Mouse (Mus musculus): Measurements from ENCODE around the gene Ccdc163. TPM values are rescaled to one million over a fixed set of nuclear protein-coding genes. Genes with fewer than 3 reads are reported as not detected.

The Ccdc163 gene
- polyA plus RNA-seq, 1 experiment from 2014 or later, result 34.1 TPM

DNA sequence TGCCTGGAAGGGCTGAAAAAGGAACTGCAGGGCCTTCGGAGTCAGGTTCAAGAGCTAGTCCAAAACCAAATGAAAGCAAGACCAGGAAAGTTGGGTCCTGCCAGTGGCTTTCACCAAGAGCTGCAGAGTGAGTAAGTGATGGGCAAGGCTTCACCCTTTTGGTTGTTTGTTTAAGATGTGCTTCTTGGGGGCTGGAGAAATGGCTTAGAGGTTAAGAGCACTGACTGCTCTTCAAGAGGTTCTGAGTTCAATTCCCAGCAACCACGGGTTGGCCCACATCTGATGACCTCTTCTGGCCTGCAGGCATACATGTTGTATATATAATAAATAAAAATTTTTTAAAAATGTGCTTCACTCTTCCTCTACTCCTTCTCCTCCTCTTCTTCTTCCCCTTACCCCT lies 1.8 kb downstream of the Ccdc163 start:
- Histone ChIP-seq H3K4me1 (replicated peaks; ENCODE audit: control insufficient read depth, insufficient read depth, low read length) (peaks cover 2% of the 10 kb centered on the region; the same call in 1 of the 2 replicates), H3K36me3 (ENCODE audit: control insufficient read depth, insufficient read depth, low read length) (no peaks in the 10 kb centered on the region), H3K4me3 (ENCODE audit: low read depth, low read length) (no peak overlapping the region), H3K4me2 (replicated peaks; ENCODE audit: low read depth, low read length) (no peak overlapping the region), H3K9ac (ENCODE audit: low read depth, low read length) (no peak overlapping the region), H3K27ac (ENCODE audit: low read depth, low read length) (no peak overlapping the region), H3K9me3 (ENCODE audit: control insufficient read depth, low read length) (no peaks in the 10 kb centered on the region), H3K27me3 (ENCODE audit: control insufficient read depth, insufficient read depth, low read length) (no peaks in the 10 kb centered on the region)
- no peak for DNase-seq (ENCODE audit: low spot score)
- WGBS, result 89% methylated on average over 2 of the region's 2 CpGs
- no peak for ATAC-seq (ENCODE audit: low FRiP score)

DNA sequence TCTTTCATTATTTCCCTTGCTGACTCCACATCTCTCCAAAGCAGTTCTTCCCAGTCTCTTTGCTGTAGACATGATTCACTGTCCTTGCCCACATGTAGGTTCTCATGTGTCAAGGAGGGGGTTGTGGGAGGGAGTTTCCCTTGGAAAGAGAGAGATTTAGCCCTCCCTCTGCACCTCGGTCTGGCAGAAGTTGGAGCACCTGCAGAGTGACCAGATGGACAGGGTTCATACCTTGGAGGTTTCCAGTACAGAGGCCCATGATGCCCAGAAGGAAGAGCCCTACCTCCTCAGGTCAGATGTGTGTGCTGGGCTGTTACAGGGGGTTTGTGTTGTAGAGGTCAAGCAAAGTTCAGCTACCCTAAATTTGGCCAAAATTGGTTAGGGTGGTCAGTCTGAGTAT lies 4.2 kb downstream of the Ccdc163 start:
- H3K27me3 ChIP-seq (ENCODE audit: control insufficient read depth, insufficient read depth, low read length), result no peaks in the 10 kb centered on the region
- DNase-seq (ENCODE audit: low spot score) (no peak), ATAC-seq (ENCODE audit: low FRiP score) (no peak)
- 80% methylated on average over 1 of the region's 1 CpGs for WGBS
- no peak overlapping the region for H3K9ac ChIP-seq (ENCODE audit: low read depth, low read length)
- H3K27ac ChIP-seq (ENCODE audit: low read depth, low read length), result no peak overlapping the region
- H3K4me1 ChIP-seq (replicated peaks; ENCODE audit: control insufficient read depth, insufficient read depth, low read length), result peaks cover 2% of the 10 kb centered on the region; the same call in 1 of the 2 replicates
- H3K4me3 ChIP-seq (ENCODE audit: low read depth, low read length), result no peak overlapping the region
- no peaks in the 10 kb centered on the region for H3K36me3 ChIP-seq (ENCODE audit: control insufficient read depth, insufficient read depth, low read length)
- H3K4me2 ChIP-seq (replicated peaks; ENCODE audit: low read depth, low read length), result no peak overlapping the region
- H3K9me3 ChIP-seq (ENCODE audit: control insufficient read depth, low read length), result no peaks in the 10 kb centered on the region

DNA sequence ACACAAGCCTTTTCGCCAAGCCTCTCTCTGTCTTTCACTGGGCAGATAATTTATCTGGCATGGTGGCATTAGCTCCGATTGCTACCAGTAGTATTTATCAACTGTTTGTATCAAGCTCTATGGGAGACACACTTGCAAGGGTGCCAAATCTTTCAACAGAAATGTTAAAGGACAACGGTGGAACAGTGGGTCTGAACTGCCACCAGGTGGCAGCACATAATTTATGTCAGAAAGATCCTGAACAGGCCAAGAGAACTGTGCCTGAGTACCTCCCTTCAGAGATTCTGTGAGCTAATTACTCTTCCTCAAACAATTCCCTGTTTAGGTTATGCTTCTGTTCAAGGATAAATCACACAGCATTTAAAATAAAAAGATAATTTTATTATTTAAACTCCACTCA lies 11.1 kb downstream of the Ccdc163 start:
- no peak for ATAC-seq (ENCODE audit: low FRiP score)
- Histone ChIP-seq H3K27ac (ENCODE audit: low read depth, low read length) (no peak overlapping the region), H3K4me3 (ENCODE audit: low read depth, low read length) (no peak overlapping the region), H3K9ac (ENCODE audit: low read depth, low read length) (no peak overlapping the region), H3K36me3 (ENCODE audit: control insufficient read depth, insufficient read depth, low read length) (no peaks in the 10 kb centered on the region), H3K9me3 (ENCODE audit: control insufficient read depth, low read length) (no peaks in the 10 kb centered on the region), H3K27me3 (ENCODE audit: control insufficient read depth, insufficient read depth, low read length) (0 out of 2 replicates have a peak, but pooled peaks cover 2% of the 10 kb centered on the region), H3K4me1 (replicated peaks; ENCODE audit: control insufficient read depth, insufficient read depth, low read length) (0 out of 2 replicates have a peak, but pooled peaks cover 2% of the 10 kb centered on the region), H3K4me2 (replicated peaks; ENCODE audit: low read depth, low read length) (no peak overlapping the region)
- WGBS, result 21% methylated on average over 3 of the region's 3 CpGs
- peak; percentile 81 for DNase-seq (ENCODE audit: low spot score)

DNA sequence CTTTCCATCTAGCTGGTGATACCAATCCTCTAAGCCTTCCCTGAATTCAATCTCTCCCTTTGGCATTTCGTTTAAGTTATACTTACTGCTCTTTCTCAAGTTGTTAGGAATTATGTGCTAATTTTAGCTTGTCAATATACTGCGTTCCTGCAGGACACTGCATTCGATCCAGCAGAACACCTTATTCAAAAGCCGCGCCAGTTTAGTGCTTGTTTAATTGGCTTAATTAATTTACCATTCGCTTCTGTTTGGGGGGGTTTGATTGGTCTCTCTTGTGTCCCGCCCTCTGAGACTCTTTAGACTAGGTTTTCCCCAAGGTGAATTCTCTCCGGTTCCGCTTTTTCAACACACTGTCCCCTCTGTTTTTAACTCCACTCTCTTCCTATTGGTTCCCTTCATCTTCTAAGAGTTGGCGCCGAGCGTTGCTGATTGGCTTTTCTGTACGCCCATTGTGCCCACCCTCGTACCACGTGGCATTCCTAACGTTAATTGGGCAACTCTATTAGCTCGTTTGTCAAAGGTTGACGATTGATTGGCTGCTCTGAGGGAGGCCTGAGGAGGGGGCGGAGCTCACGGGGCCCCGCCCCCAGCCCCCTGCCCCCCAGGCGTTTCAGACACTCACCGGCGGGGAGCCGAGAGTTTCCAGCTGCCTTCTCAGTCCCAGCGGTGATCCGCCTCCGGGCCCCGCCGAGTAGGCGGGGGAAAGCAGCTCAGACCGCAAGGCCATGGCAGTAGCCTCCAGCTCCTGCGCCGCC lies 12.2 kb downstream of the Ccdc163 start, which contains the start of gene Tesk2:
Gene Tesk2, plus strand, starts transcription at position 606 of the 755 bp plus-strand sequence.
- DNase-seq (ENCODE audit: low spot score), result peak; percentile 94
- 0 out of 2 replicates have a peak, but pooled peaks cover 2% of the 10 kb centered on the region for H3K4me1 ChIP-seq (replicated peaks; ENCODE audit: control insufficient read depth, insufficient read depth, low read length)
- H3K4me3 ChIP-seq (ENCODE audit: low read depth, low read length), result peak within 1 kb of the TSS; percentile 67
- H3K36me3 ChIP-seq (ENCODE audit: control insufficient read depth, insufficient read depth, low read length), result no peaks in the 10 kb centered on the region
- peak within 1 kb of the TSS; percentile 86 for H3K4me2 ChIP-seq (replicated peaks; ENCODE audit: low read depth, low read length)
- peak; percentile 97 for ATAC-seq (ENCODE audit: low FRiP score)
- under 1% methylated on average over 31 of the region's 34 CpGs for WGBS
- H3K27me3 ChIP-seq (ENCODE audit: control insufficient read depth, insufficient read depth, low read length), result 0 out of 2 replicates have a peak, but pooled peaks cover 2% of the 10 kb centered on the region
- H3K27ac ChIP-seq (ENCODE audit: low read depth, low read length), result peak within 1 kb of the TSS; percentile 65; the same call in 1 of the 2 replicates
- peak within 1 kb of the TSS; percentile 74 for H3K9ac ChIP-seq (ENCODE audit: low read depth, low read length)
- no peaks in the 10 kb centered on the region for H3K9me3 ChIP-seq (ENCODE audit: control insufficient read depth, low read length)

DNA sequence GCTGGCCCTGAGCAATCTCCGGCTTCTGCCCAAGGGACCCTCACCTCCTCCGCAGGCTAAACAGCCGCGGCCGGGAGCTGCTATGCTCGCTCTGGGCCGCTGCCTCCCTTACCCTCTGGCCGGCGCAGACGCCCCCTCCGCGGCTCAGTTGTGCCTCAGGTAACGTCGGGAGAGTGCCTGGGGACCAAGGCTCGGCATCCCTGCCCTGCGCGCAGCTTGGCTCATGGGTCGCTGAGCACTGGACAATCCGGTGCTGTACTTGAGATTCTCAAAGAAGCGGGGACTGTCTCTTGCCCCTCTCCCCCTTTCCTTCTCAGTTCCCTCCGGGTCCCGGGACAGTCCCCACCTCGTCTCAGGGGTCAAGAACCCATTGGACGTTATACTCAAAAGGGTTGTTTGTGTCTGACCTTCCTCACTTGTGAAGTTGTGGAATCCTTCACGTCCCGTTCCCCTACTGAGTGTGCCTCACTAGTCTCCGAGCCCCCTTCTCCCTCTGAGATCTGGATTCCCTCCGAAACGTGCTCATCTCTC lies 12.9 kb downstream of the Ccdc163 start:
- peak overlapping the region; percentile 86 for H3K4me2 ChIP-seq (replicated peaks; ENCODE audit: low read depth, low read length)
- WGBS, result under 1% methylated on average over 29 of the region's 29 CpGs
- H3K4me3 ChIP-seq (ENCODE audit: low read depth, low read length), result peak overlapping the region; percentile 67
- peak overlapping the region; percentile 65; the same call in 1 of the 2 replicates for H3K27ac ChIP-seq (ENCODE audit: low read depth, low read length)
- DNase-seq (ENCODE audit: low spot score) (no peak), ATAC-seq (ENCODE audit: low FRiP score) (no peak; the same call in 1 of the 2 replicates)
- 0 out of 2 replicates have a peak, but pooled peaks cover 2% of the 10 kb centered on the region for H3K27me3 ChIP-seq (ENCODE audit: control insufficient read depth, insufficient read depth, low read length)
- H3K9ac ChIP-seq (ENCODE audit: low read depth, low read length), result peak overlapping the region; percentile 74
- no peaks in the 10 kb centered on the region for H3K36me3 ChIP-seq (ENCODE audit: control insufficient read depth, insufficient read depth, low read length)
- H3K4me1 ChIP-seq (replicated peaks; ENCODE audit: control insufficient read depth, insufficient read depth, low read length), result 0 out of 2 replicates have a peak, but pooled peaks cover 2% of the 10 kb centered on the region
- no peaks in the 10 kb centered on the region for H3K9me3 ChIP-seq (ENCODE audit: control insufficient read depth, low read length)

DNA sequence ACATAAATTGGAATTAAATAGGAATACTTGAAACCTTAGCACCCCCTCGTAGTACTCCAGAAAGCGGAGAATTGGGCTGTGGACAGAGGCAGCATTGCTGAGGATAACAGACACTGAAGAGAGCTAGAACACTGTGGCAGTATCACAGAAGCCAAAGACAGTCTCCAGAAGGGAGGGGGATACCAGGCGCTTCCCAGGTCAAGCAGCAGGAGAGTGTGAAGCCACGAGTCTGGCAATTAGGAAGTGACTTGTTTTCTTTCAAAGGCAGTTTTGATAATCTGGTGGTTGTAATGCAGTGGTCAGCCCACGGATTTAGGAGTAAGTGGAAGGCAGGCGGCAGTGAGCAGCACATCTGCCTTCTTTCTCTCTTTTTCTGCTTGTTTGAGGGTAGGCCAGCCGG lies 13.9 kb downstream of the Ccdc163 start:
- Histone ChIP-seq H3K9me3 (ENCODE audit: control insufficient read depth, low read length) (no peaks in the 10 kb centered on the region), H3K9ac (ENCODE audit: low read depth, low read length) (no peak overlapping the region), H3K36me3 (ENCODE audit: control insufficient read depth, insufficient read depth, low read length) (no peaks in the 10 kb centered on the region), H3K4me2 (replicated peaks; ENCODE audit: low read depth, low read length) (no peak overlapping the region), H3K4me1 (replicated peaks; ENCODE audit: control insufficient read depth, insufficient read depth, low read length) (0 out of 2 replicates have a peak, but pooled peaks cover 2% of the 10 kb centered on the region), H3K27me3 (ENCODE audit: control insufficient read depth, insufficient read depth, low read length) (0 out of 2 replicates have a peak, but pooled peaks cover 2% of the 10 kb centered on the region), H3K4me3 (ENCODE audit: low read depth, low read length) (no peak overlapping the region), H3K27ac (ENCODE audit: low read depth, low read length) (no peak overlapping the region)
- 41% methylated on average over 7 of the region's 7 CpGs for WGBS
- no peak for DNase-seq (ENCODE audit: low spot score)
- no peak for ATAC-seq (ENCODE audit: low FRiP score)

DNA sequence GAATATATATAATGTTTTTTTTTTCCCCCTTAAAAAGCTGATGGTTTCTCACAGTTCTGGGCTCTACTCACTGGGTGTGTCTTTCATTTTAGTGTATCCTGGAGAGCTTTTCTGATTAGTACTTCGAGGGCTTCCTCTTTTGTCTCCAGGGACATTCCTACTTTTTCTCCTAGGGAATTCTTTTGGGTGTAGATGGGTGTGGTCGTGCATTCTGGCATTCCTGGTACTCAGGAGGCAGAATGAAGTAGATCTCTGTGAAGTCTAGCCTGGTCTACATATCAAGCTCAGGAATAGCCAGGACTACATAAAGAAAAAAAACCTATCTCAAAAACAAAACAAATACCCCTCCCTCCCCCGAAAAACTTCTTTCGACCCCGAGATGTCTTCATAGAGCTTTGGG lies 17.1 kb downstream of the Ccdc163 start:
- no peak for DNase-seq (ENCODE audit: low spot score)
- no peak overlapping the region for H3K4me3 ChIP-seq (ENCODE audit: low read depth, low read length)
- no peaks in the 10 kb centered on the region for H3K36me3 ChIP-seq (ENCODE audit: control insufficient read depth, insufficient read depth, low read length)
- 0 out of 2 replicates have a peak, but pooled peaks cover 2% of the 10 kb centered on the region for H3K27me3 ChIP-seq (ENCODE audit: control insufficient read depth, insufficient read depth, low read length)
- 84% methylated on average over 5 of the region's 5 CpGs for WGBS
- 0 out of 2 replicates have a peak, but pooled peaks cover 2% of the 10 kb centered on the region for H3K4me1 ChIP-seq (replicated peaks; ENCODE audit: control insufficient read depth, insufficient read depth, low read length)
- no peaks in the 10 kb centered on the region for H3K9me3 ChIP-seq (ENCODE audit: control insufficient read depth, low read length)
- H3K9ac ChIP-seq (ENCODE audit: low read depth, low read length), result no peak overlapping the region
- no peak for ATAC-seq (ENCODE audit: low FRiP score)
- H3K4me2 ChIP-seq (replicated peaks; ENCODE audit: low read depth, low read length), result no peak overlapping the region
- no peak overlapping the region for H3K27ac ChIP-seq (ENCODE audit: low read depth, low read length)

DNA sequence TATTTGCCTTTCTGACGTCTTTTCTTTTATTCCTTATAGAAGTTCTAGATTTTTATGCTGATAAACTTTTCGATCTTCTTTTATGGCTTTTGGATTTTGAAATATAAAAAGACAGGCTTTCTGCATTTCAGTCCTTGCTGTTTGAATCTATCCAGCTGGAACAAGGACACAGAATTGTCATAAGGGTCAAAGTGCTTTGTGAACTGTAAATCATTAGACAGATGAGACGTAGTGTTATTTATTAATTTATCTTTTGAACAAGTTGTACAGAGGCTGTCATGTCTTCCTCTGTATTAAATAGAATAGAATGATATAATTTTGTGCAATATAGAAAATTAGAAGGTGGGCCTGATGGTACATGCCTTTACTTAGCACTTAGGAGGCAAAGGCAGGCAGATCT lies 19.1 kb downstream of the Ccdc163 start:
- H3K9me3 ChIP-seq (ENCODE audit: control insufficient read depth, low read length), result no peaks in the 10 kb centered on the region
- 0 out of 2 replicates have a peak, but pooled peaks cover 2% of the 10 kb centered on the region for H3K27me3 ChIP-seq (ENCODE audit: control insufficient read depth, insufficient read depth, low read length)
- no peak overlapping the region for H3K27ac ChIP-seq (ENCODE audit: low read depth, low read length)
- no peaks in the 10 kb centered on the region for H3K36me3 ChIP-seq (ENCODE audit: control insufficient read depth, insufficient read depth, low read length)
- WGBS, result 84% methylated on average over 3 of the region's 3 CpGs
- ATAC-seq (ENCODE audit: low FRiP score) (no peak), DNase-seq (ENCODE audit: low spot score) (no peak)
- H3K4me1 ChIP-seq (replicated peaks; ENCODE audit: control insufficient read depth, insufficient read depth, low read length), result no peaks in the 10 kb centered on the region
- H3K4me3 ChIP-seq (ENCODE audit: low read depth, low read length), result no peak overlapping the region
- no peak overlapping the region for H3K9ac ChIP-seq (ENCODE audit: low read depth, low read length)
- H3K4me2 ChIP-seq (replicated peaks; ENCODE audit: low read depth, low read length), result no peak overlapping the region

Measured in hindbrain, embryonic 11.5 days (tissue).